Mouse (Mus musculus) kidney, postnatal 0 days (tissue): Measurements from ENCODE around the gene Man1a2. TPM values are rescaled to one million over a fixed set of nuclear protein-coding genes. Genes with fewer than 3 reads are reported as not detected.

ENCODE experiments used
- ATAC-seq: fragments of 200-750 bp; cut with Nextera tagmentation; replicated peaks from 2 replicates; pipeline ENCODE4 v1.8.0; 2017; ENCODE audit warnings: low read depth, moderate number of reproducible peaks, moderate TSS enrichment, moderate library complexity; ENCODE audit not compliant: low FRiP score
- DNase-seq: peaks from one replicate; pipeline ENCODE4 v3.0.0-alpha.2; 2016; ENCODE audit warnings: low spot score
- H3K27ac ChIP-seq: fragments of 300-500 bp; sonication (generic); 2 replicates; pipeline ENCODE4 v1.5.1; 2014; ENCODE audit warnings: mild to moderate bottlenecking
- H3K27me3 ChIP-seq: fragments of 300-500 bp; sonication (generic); 2 replicates; pipeline ENCODE4 v1.6.1; 2014; ENCODE audit warnings: low read length, mixed read lengths; ENCODE audit not compliant: insufficient read depth
- H3K36me3 ChIP-seq: fragments of 300-500 bp; sonication (generic); 2 replicates; pipeline ENCODE4 v1.6.1; 2014; ENCODE audit warnings: low read length, mixed read lengths; ENCODE audit not compliant: insufficient read depth
- H3K4me1 ChIP-seq: fragments of 300-500 bp; sonication (generic); replicated peaks from 2 replicates; pipeline ENCODE4 v1.6.1; 2014; ENCODE audit warnings: antibody characterized with exemption, low read length, mixed read lengths; ENCODE audit not compliant: insufficient read depth
- H3K4me2 ChIP-seq: fragments of 300-500 bp; sonication (generic); 2 replicates; pipeline ENCODE4 v1.6.1; 2014; ENCODE audit warnings: mild to moderate bottlenecking, low read length, moderate library complexity, mixed read lengths
- H3K4me3 ChIP-seq: fragments of 300-500 bp; sonication (generic); replicated peaks from 2 replicates; pipeline ENCODE4 v1.5.1; 2014; ENCODE audit warnings: low read depth, low read length
- H3K9ac ChIP-seq: fragments of 300-500 bp; sonication (generic); 2 replicates; pipeline ENCODE4 v1.6.1; 2014; ENCODE audit warnings: low read depth, low read length
- H3K9me3 ChIP-seq: fragments of 300-500 bp; sonication (generic); replicated peaks from 2 replicates; pipeline ENCODE4 v1.6.1; 2016; ENCODE audit warnings: low read length, inconsistent platforms, mixed read lengths
- CTCF ChIP-seq: IDR thresholded peaks from 2 replicates; pipeline ENCODE4 v1.5.1; 2016; ENCODE audit warnings: antibody characterized with exemption, low read depth, mild to moderate bottlenecking, moderate library complexity
- WGBS: fragments of 180-500 bp; shearing (Covaris S2); extraction: QIAGEN DNeasy Blood & Tissue Kit; methylation state at CpG from one replicate; pipeline ENCODE4 v1.1.7; 2014; 5-methylcytosine and 5-hydroxymethylcytosine counted together
- polyA plus RNA-seq: library from polyadenylated mRNA; unstranded; fragments of >200 nt; fragmentation: Nextera tagmentation; extraction: Ambion mirVana; gene quantifications from 2 replicates; pipeline ENCODE4 v1.2.1, GENCODE M21; 2015

Man1a2 gene
- polyA plus RNA-seq, 1 experiment from 2014 or later = 93.2 TPM

DNA sequence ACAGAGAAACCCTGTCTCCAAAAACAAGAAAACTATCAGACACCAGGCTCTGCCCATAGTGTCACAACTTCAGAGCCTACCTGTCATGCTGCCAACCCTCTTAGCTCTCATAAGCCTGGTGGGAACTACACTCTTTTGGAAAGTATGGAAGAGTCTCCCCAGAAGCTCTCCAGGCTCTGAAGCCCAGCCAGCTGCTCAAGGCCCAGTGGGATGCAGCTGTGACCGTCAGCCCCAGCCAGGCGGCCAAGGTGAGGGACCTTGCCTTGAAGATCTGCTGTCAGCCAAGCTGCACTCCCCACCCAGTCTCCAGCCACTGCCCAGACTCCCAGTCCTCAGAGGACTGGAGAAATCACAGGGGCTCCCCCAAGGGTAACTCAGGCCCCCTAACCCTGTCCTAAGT is 5.1 kb downstream of the Man1a2 start:
- H3K27me3 ChIP-seq = no peaks in the 10 kb centered on the region
- H3K4me3 ChIP-seq = no peak overlapping the region
- H3K4me2 ChIP-seq = no peak overlapping the region
- no peak overlapping the region for H3K9ac ChIP-seq
- TF ChIP-seq CTCF = no peak
- WGBS = 61% methylated on average over 2 of the region's 2 CpGs
- no peaks in the 10 kb centered on the region for H3K36me3 ChIP-seq
- ATAC-seq = no peak
- H3K27ac ChIP-seq = no peak overlapping the region
- H3K4me1 ChIP-seq = peaks cover 11% of the 10 kb centered on the region
- H3K9me3 ChIP-seq = no peaks in the 10 kb centered on the region
- no peak for DNase-seq

DNA sequence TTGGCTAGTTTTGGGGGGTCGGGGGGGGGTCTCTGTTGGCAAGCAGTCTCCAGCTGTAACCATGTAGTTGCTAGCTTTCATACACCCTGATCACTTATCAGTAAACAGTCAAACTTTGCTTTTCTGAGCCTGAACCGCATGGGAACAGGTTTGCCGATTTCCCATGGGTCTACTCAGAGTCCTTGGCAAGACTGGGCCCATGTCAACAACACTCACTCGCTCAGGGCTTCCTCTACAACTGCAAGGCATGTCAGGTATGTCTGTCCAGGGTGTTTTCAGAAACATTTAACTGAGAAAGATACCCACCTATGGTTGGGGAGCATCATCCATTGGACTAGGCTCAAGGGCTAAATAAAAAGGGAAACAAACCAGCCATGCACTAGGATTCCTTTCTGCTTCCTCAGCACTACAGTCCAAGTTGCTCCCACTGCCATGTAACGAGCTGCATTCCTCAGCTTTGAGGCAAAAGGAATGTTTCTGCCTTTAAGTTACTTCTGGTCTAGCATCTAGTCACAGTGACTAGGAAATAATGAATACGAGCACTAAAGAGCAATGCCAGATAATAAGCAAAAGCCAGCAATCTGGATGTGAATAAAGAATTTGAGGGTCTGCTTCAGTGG is 6.2 kb downstream of the Man1a2 start:
- no peak overlapping the region for H3K9ac ChIP-seq
- no peak overlapping the region for H3K4me2 ChIP-seq
- H3K27ac ChIP-seq = no peak overlapping the region
- no peaks in the 10 kb centered on the region for H3K9me3 ChIP-seq
- DNase-seq (no peak), ATAC-seq (no peak)
- peaks cover 11% of the 10 kb centered on the region for H3K4me1 ChIP-seq
- 81% methylated on average over 6 of the region's 6 CpGs for WGBS
- H3K36me3 ChIP-seq = no peaks in the 10 kb centered on the region
- H3K27me3 ChIP-seq = no peaks in the 10 kb centered on the region
- H3K4me3 ChIP-seq = no peak overlapping the region
- TF ChIP-seq CTCF = no peak

DNA sequence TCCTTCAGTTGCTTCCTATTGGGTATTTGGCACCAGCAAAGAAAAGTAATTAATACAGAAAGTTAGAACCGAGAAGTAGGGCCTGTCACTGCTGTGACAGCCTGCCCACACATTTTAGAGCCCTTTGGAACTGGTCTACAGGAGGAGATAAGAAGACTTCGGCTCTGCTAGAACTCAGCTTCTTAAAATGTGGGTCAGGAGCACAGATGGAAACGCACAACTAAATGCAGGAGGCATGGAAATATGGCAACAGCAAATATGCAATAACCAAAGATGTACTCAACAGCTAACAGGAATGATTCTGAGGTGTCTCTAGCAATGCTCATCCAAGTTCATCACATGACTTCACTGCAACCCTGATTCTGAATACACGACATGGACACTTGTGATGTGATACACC is 10.2 kb downstream of the Man1a2 start:
- DNase-seq = no peak
- Histone ChIP-seq H3K27ac (no peak overlapping the region), H3K4me2 (no peak overlapping the region), H3K27me3 (no peaks in the 10 kb centered on the region), H3K36me3 (no peaks in the 10 kb centered on the region), H3K9ac (no peak overlapping the region), H3K4me1 (no peaks in the 10 kb centered on the region), H3K4me3 (no peak overlapping the region), H3K9me3 (no peaks in the 10 kb centered on the region)
- TF ChIP-seq CTCF = no peak
- no peak for ATAC-seq
- WGBS = 72% methylated on average over 4 of the region's 4 CpGs

DNA sequence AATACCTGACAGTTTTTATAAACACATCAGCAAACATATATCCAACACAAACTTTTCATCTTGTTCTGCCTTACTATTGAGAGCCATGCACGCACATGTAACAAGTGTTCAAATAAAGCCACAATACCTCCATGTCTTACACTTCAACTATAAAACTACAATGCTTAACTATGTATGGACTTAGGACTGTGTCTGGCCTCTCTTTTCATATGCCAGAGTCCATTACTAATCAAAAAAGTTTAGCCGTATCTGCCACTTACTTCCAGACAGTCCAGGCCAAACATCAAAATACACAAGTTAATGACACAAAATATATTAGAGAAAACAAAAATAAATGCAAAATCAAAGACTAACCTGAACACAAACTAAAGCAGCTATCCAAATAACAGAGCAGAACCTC is 14.9 kb downstream of the Man1a2 start:
- WGBS = 85% methylated on average over 2 of the region's 2 CpGs
- Histone ChIP-seq H3K36me3 (no peaks in the 10 kb centered on the region), H3K27ac (no peak overlapping the region), H3K4me2 (no peak overlapping the region), H3K27me3 (no peaks in the 10 kb centered on the region), H3K9me3 (no peaks in the 10 kb centered on the region), H3K4me3 (no peak overlapping the region), H3K4me1 (no peaks in the 10 kb centered on the region), H3K9ac (no peak overlapping the region)
- no peak for ATAC-seq
- TF ChIP-seq CTCF = no peak
- DNase-seq = no peak

DNA sequence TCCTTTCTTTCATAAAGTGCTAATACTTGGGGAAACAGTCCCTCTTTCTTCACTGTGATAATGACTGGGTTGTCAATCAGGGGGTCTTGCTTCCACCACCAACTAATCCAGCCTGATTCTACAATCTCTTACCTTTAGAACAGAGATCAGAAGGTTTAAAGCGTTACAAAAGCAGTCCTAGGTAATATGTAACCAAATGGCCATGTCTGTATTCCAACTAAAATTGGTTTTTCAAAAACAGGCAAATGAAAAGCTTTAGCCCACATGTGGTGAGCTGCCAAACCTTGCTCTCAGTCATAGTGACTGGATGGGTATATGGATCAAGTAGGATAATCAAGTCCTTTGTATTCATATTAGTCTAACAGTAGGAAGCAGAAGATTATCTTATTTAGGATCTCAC is 32.0 kb downstream of the Man1a2 start:
- no peak overlapping the region for H3K4me3 ChIP-seq
- TF ChIP-seq CTCF = no peak
- H3K9me3 ChIP-seq = no peaks in the 10 kb centered on the region
- no peak overlapping the region for H3K4me2 ChIP-seq
- no peaks in the 10 kb centered on the region for H3K4me1 ChIP-seq
- DNase-seq = no peak
- 64% methylated on average over 1 of the region's 1 CpGs for WGBS
- H3K27me3 ChIP-seq = no peaks in the 10 kb centered on the region
- ATAC-seq = no peak
- H3K27ac ChIP-seq = no peak overlapping the region
- H3K9ac ChIP-seq = no peak overlapping the region
- 0 out of 2 replicates have a peak, but pooled peaks cover 7% of the 10 kb centered on the region for H3K36me3 ChIP-seq

DNA sequence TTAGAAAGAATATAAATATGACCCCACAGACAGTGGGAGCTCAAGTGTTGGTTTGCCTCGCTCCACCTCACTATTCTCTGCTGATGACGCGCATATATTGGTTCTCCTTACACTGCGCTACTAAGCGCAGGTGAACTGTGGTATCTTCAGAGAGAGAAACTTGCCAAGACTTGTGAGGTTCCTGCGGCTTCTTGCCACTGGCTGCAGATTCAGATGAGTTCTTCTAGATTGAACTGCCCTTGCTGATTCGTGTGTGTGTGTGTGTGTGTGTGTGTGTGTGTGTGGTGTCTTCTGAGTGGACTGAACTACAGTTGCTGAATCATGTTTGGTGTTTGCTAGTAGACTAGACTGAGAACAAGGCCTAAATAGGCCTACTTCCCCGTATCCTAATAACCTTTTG is 43.7 kb downstream of the Man1a2 start:
- Histone ChIP-seq H3K27me3 (no peaks in the 10 kb centered on the region), H3K4me2 (no peak overlapping the region), H3K27ac (no peak overlapping the region), H3K9ac (no peak overlapping the region), H3K4me3 (no peak overlapping the region), H3K36me3 (peaks cover 18% of the 10 kb centered on the region), H3K4me1 (no peaks in the 10 kb centered on the region), H3K9me3 (no peaks in the 10 kb centered on the region)
- DNase-seq = no peak
- 92% methylated on average over 8 of the region's 8 CpGs for WGBS
- ATAC-seq = no peak
- no peak for TF ChIP-seq CTCF

DNA sequence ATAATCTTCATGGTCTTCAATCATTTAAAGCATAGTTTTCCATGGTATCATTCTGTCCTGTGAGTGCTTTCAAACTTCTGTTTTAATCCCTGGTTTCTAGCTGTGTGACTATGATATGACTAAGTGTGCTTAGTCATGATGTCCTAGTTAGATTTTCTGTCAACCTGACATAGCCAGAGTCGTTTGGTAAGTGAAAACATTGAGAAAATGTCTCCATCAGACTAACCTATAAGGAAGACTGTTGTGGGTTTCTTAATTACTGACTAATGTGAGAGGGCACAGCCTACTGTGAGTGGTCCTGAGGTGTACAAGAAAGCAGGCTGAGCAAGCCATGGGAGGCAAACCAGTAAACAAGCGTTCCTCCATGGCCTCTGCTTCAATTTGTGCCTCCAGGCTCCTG is 49.0 kb downstream of the Man1a2 start:
- DNase-seq (no peak), ATAC-seq (no peak)
- Histone ChIP-seq H3K27me3 (no peaks in the 10 kb centered on the region), H3K4me3 (no peak overlapping the region), H3K9ac (no peak overlapping the region), H3K4me2 (no peak overlapping the region), H3K27ac (no peak overlapping the region), H3K9me3 (no peaks in the 10 kb centered on the region), H3K36me3 (peaks cover 4% of the 10 kb centered on the region; the same call in 1 of the 2 replicates), H3K4me1 (no peaks in the 10 kb centered on the region)
- WGBS = 90% methylated on average over 2 of the region's 2 CpGs
- no peak for TF ChIP-seq CTCF
